In genomic region chr5:23711244-23711643, GRCm38 (mm10) we compare ENCODE assay signal across 10 mouse cellular contexts. TPM values are rescaled to one million over a fixed set of nuclear protein-coding genes. Genes with fewer than 3 reads are reported as not detected.
DNase-seq lines count a peak whose midpoint lies in the region; ATAC-seq and TF ChIP-seq lines count a peak whose summit lies in the region.
"Had no signal": no experiment of that assay in that cellular context is flagged by ENCODE, and none has a peak within 500 bp of the region (broad histone marks: within the 10 kb centered on the region; RNA-seq: fewer than 3 reads in every experiment).

No protein-coding gene starts in this region.

- H3K4me3 ChIP-seq in hindbrain, embryonic 12.5 days, result no peak overlapping the region
- no peak overlapping the region for H3K4me3 ChIP-seq in hindbrain, postnatal 0 days (ENCODE audit: low read length)
- no peak overlapping the region for H3K4me3 ChIP-seq in neural tube, embryonic 13.5 days
- 0 out of 2 replicates have a peak overlapping the region, but pooled peaks have one; percentile 71 for H3K4me3 ChIP-seq in hindbrain, embryonic 15.5 days

- no peak for ATAC-seq in hindbrain, embryonic 12.5 days (ENCODE audit: low FRiP score)
- ATAC-seq in hindbrain, postnatal 0 days, result no peak
- ATAC-seq in neural tube, embryonic 13.5 days (ENCODE audit: low read depth), result no peak
- ATAC-seq in hindbrain, embryonic 15.5 days (ENCODE audit: low FRiP score, low read depth), result no peak

- peaks cover 3% of the 10 kb centered on the region; the same call in 1 of the 2 replicates for H3K4me1 ChIP-seq in hindbrain, embryonic 12.5 days
- no peaks in the 10 kb centered on the region for H3K4me1 ChIP-seq in hindbrain, postnatal 0 days (ENCODE audit: insufficient read depth, low read length)
- no peaks in the 10 kb centered on the region; the same call in 1 of the 2 replicates for H3K4me1 ChIP-seq in neural tube, embryonic 13.5 days (replicated peaks)
- no peaks in the 10 kb centered on the region; the same call in 1 of the 2 replicates for H3K4me1 ChIP-seq in hindbrain, embryonic 15.5 days (replicated peaks)
- H3K4me1 ChIP-seq: midbrain, embryonic 12.5 days had no signal

- WGBS in hindbrain, embryonic 12.5 days, result 99% methylated on average over 4 of the region's 4 CpGs
- 97% methylated on average over 4 of the region's 4 CpGs for WGBS in hindbrain, postnatal 0 days
- WGBS in neural tube, embryonic 13.5 days, result 98% methylated on average over 4 of the region's 4 CpGs
- 93% methylated on average over 4 of the region's 4 CpGs for WGBS in hindbrain, embryonic 15.5 days

- no peak overlapping the region for H3K9ac ChIP-seq in hindbrain, embryonic 12.5 days
- H3K9ac ChIP-seq in hindbrain, postnatal 0 days (replicated peaks; ENCODE audit: low read length), result no peak overlapping the region
- H3K9ac ChIP-seq in neural tube, embryonic 13.5 days, result no peak overlapping the region
- no peak overlapping the region for H3K9ac ChIP-seq in hindbrain, embryonic 15.5 days

- H3K27me3 ChIP-seq in hindbrain, embryonic 12.5 days, result no peaks in the 10 kb centered on the region
- H3K27me3 ChIP-seq in hindbrain, postnatal 0 days (ENCODE audit: insufficient read depth, low read length), result no peaks in the 10 kb centered on the region
- no peaks in the 10 kb centered on the region for H3K27me3 ChIP-seq in neural tube, embryonic 13.5 days
- no peaks in the 10 kb centered on the region for H3K27me3 ChIP-seq in hindbrain, embryonic 15.5 days
- H3K27me3 ChIP-seq: midbrain, embryonic 12.5 days had no signal

- TF ChIP-seq CTCF in hindbrain, postnatal 0 days (IDR thresholded peaks at IDR 0.05; ENCODE audit: low read depth), result no peak

- H3K36me3 ChIP-seq in hindbrain, embryonic 12.5 days, result peaks cover 41% of the 10 kb centered on the region
- H3K36me3 ChIP-seq in hindbrain, postnatal 0 days (ENCODE audit: insufficient read depth, low read length), result no peaks in the 10 kb centered on the region
- H3K36me3 ChIP-seq in neural tube, embryonic 13.5 days, result peaks cover 39% of the 10 kb centered on the region
- peaks cover 26% of the 10 kb centered on the region for H3K36me3 ChIP-seq in hindbrain, embryonic 15.5 days

- DNase-seq in hindbrain, postnatal 0 days (ENCODE audit: low spot score), result no peak
- DNase-seq in neural tube, embryonic 10.5 days (ENCODE audit: extremely low spot score, low spot score), result no peak
- DNase-seq in gastrocnemius, adult 18-20 months (ENCODE audit: low spot score), result no peak
- DNase-seq in cerebellum, adult 18-20 months, result no peak
- DNase-seq: adrenal gland, postnatal 25 days; cerebellum, adult 9-11 months had no signal

- H3K9me3 ChIP-seq in hindbrain, embryonic 12.5 days (replicated peaks), result peaks cover 23% of the 10 kb centered on the region
- no peaks in the 10 kb centered on the region for H3K9me3 ChIP-seq in hindbrain, postnatal 0 days (ENCODE audit: low read length)
- H3K9me3 ChIP-seq in neural tube, embryonic 13.5 days, result peaks cover 24% of the 10 kb centered on the region
- H3K9me3 ChIP-seq in hindbrain, embryonic 15.5 days, result peaks cover 8% of the 10 kb centered on the region; the same call in 1 of the 2 replicates

- peak overlapping the region; percentile 58; the same call in 1 of the 2 replicates for H3K4me2 ChIP-seq in hindbrain, embryonic 12.5 days (replicated peaks)
- H3K4me2 ChIP-seq in hindbrain, postnatal 0 days (ENCODE audit: low read depth, low read length), result no peak overlapping the region
- H3K4me2 ChIP-seq in neural tube, embryonic 13.5 days, result peak overlapping the region; percentile 81; the same call in 1 of the 2 replicates
- peak overlapping the region; percentile 77; the same call in 1 of the 2 replicates for H3K4me2 ChIP-seq in hindbrain, embryonic 15.5 days

- no peak overlapping the region for H3K27ac ChIP-seq in hindbrain, embryonic 12.5 days
- H3K27ac ChIP-seq in hindbrain, postnatal 0 days, result no peak overlapping the region
- no peak overlapping the region for H3K27ac ChIP-seq in neural tube, embryonic 13.5 days (replicated peaks)
- no peak overlapping the region for H3K27ac ChIP-seq in hindbrain, embryonic 15.5 days (replicated peaks)
- H3K27ac ChIP-seq: midbrain, embryonic 12.5 days had no signal

RNA-seq across cellular contexts. Expression of gene Srpk2, which starts 26.8 kb away (rescaled TPM):
- polyA plus RNA-seq in hindbrain, embryonic 12.5 days (2016; fragmentation: Nextera tagmentation; extraction: Ambion mirVana), result 71.8 and 73.4 TPM in 2 replicates
- total RNA-seq in hindbrain, postnatal 0 days (2014; rRNA removed), result 55.0 and 62.2 TPM in 2 replicates
- polyA plus RNA-seq in hindbrain, postnatal 0 days (2015; fragmentation: Nextera tagmentation; extraction: Ambion mirVana), result 150 TPM in 2 replicates
- 91.1 and 96.1 TPM in 2 replicates for polyA plus RNA-seq in neural tube, embryonic 13.5 days (2015; fragmentation: Nextera tagmentation; extraction: Ambion mirVana)
- polyA plus RNA-seq in hindbrain, embryonic 15.5 days (2015; fragmentation: Nextera tagmentation; extraction: Ambion mirVana), result 96.7 and 101 TPM in 2 replicates
- 10 to 100 TPM; 23.8 to 27.4 TPM for total RNA-seq in gastrocnemius, adult 18-20 months (2021)
